8 mouse cellular contexts compared by ENCODE assay signal in the genomic region with DNA sequence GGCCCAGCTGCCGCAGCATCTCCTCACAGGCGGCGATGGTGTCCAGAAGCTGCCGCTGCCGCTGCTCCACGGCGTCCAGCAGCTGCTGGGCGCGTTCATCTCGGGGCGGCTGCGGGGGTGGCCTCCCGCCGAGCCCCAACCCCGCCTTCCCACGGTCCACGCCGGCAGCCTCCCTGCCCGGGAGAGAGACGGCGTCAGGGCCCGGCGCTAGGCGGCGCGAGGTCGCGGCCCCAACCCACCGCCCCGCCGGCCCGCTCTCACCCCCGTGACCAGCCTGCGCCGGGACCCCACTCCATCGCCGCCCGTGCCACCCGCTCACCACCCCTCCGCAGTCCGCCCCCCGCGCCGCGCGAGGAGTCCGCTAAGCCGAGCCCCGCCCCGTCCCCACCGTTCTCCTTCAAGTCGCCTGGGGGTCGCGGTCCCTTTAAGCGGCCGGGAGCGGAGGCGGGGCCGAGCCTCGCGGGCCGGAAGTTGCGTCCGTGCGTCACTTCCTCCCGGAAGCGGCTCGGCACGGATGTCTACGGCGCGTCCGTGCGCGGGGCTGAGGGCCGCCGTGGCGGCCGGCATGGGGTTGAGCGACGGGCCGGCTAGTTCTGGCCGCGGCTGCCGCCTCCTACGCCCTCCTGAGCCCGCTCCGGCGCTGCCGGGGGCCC. TPM values are rescaled to one million over a fixed set of nuclear protein-coding genes. Genes with fewer than 3 reads are reported as not detected.
DNase-seq lines count a peak whose midpoint lies in the region; ATAC-seq lines count a peak whose summit lies in the region.

TSS of gene Yrdc (plus strand) at position 419 of the 653 bp plus-strand sequence.

- WGBS in heart, embryonic 14.5 days = under 1% methylated on average over 44 of the region's 90 CpGs
- WGBS in liver, embryonic 13.5 days (ENCODE audit: insufficient replicate concordance) = under 1% methylated on average over 87 of the region's 90 CpGs
- WGBS in stomach, embryonic 16.5 days = under 1% methylated on average over 88 of the region's 90 CpGs

- peak; percentile 90 for ATAC-seq in heart, embryonic 14.5 days (ENCODE audit: insufficient number of reproducible peaks, insufficient read depth, low FRiP score, low read depth)
- ATAC-seq in liver, embryonic 13.5 days (ENCODE audit: low read depth) = peak; percentile 91
- ATAC-seq in stomach, embryonic 16.5 days (ENCODE audit: insufficient read depth, low FRiP score) = peak; percentile 94

- peak within 1 kb of the TSS; percentile 72 for H3K4me3 ChIP-seq in brown adipose tissue, adult 24 weeks (ENCODE audit: insufficient read depth, low read depth, low read length)
- peak within 1 kb of the TSS; percentile 88 to 92 for H3K4me3 ChIP-seq in heart, embryonic 14.5 days (ENCODE audit: control insufficient read depth in 1 of 2, insufficient read depth in 1 of 2, low read depth in 1 of 2, low read length in 2 of 2)
- H3K4me3 ChIP-seq in liver, embryonic 13.5 days (replicated peaks) = peak within 1 kb of the TSS; percentile 97
- peak within 1 kb of the TSS; percentile 91 for H3K4me3 ChIP-seq in stomach, embryonic 16.5 days (replicated peaks; ENCODE audit: low read length)

- H3K9me3 ChIP-seq in heart, embryonic 14.5 days (ENCODE audit: control insufficient read depth, low read length) = no peaks in the 10 kb centered on the region
- no peaks in the 10 kb centered on the region for H3K9me3 ChIP-seq in liver, embryonic 13.5 days (replicated peaks)
- no peaks in the 10 kb centered on the region for H3K9me3 ChIP-seq in stomach, embryonic 16.5 days (replicated peaks; ENCODE audit: control insufficient read depth, low read length)

- H3K4me1 ChIP-seq in brown adipose tissue, adult 24 weeks (ENCODE audit: control insufficient read depth, insufficient read depth, insufficient read length, low read length) = peaks cover 2% of the 10 kb centered on the region; the same call in 1 of the 2 replicates
- H3K4me1 ChIP-seq in heart, embryonic 14.5 days (ENCODE audit: control insufficient read depth in 2 of 2, insufficient read depth in 2 of 2, low read length in 2 of 2) = peaks cover 10 to 18% of the 10 kb centered on the region in 2 experiments
- peaks cover 46% of the 10 kb centered on the region for H3K4me1 ChIP-seq in liver, embryonic 13.5 days (replicated peaks)
- peaks cover 16% of the 10 kb centered on the region for H3K4me1 ChIP-seq in stomach, embryonic 16.5 days (ENCODE audit: control insufficient read depth, insufficient read depth, low read length)

- peak within 1 kb of the TSS; percentile 86 for H3K9ac ChIP-seq in heart, embryonic 14.5 days (ENCODE audit: low read length)
- peak within 1 kb of the TSS; percentile 92 for H3K9ac ChIP-seq in liver, embryonic 13.5 days
- peak within 1 kb of the TSS; percentile 93 for H3K9ac ChIP-seq in stomach, embryonic 16.5 days (ENCODE audit: low read length)

- H3K36me3 ChIP-seq in heart, embryonic 14.5 days (ENCODE audit: control insufficient read depth, insufficient read depth, low read length) = peaks cover 32% of the 10 kb centered on the region
- H3K36me3 ChIP-seq in liver, embryonic 13.5 days = peaks cover 38% of the 10 kb centered on the region
- H3K36me3 ChIP-seq in stomach, embryonic 16.5 days (ENCODE audit: control insufficient read depth, insufficient read depth, low read length) = peaks cover 9% of the 10 kb centered on the region; the same call in 1 of the 2 replicates

- DNase-seq in CD4-positive, CD25-positive, alpha-beta regulatory T cell, adult 2 months (ENCODE audit: low read depth, low spot score) = peak; percentile 96
- peak; percentile 63 for DNase-seq in fibroblast of lung, adult 2 months (ENCODE audit: low read depth)
- peak; percentile 97 for DNase-seq in kidney, postnatal 14 days
- DNase-seq in liver, embryonic 13.5 days = peak; percentile 88
- DNase-seq in neural tube, embryonic 10.5 days (ENCODE audit: extremely low spot score, low spot score) = peak; percentile 96

- no peaks in the 10 kb centered on the region for H3K27me3 ChIP-seq in heart, embryonic 14.5 days (ENCODE audit: control insufficient read depth, insufficient read depth, low read length)
- no peaks in the 10 kb centered on the region for H3K27me3 ChIP-seq in liver, embryonic 13.5 days
- no peaks in the 10 kb centered on the region for H3K27me3 ChIP-seq in stomach, embryonic 16.5 days (ENCODE audit: control insufficient read depth, insufficient read depth, low read length)

- H3K4me2 ChIP-seq in heart, embryonic 14.5 days (ENCODE audit: low read length) = peak within 1 kb of the TSS; percentile 89
- peak within 1 kb of the TSS; percentile 96 for H3K4me2 ChIP-seq in liver, embryonic 13.5 days
- H3K4me2 ChIP-seq in stomach, embryonic 16.5 days (ENCODE audit: low read depth, low read length) = peak within 1 kb of the TSS; percentile 77

- H3K27ac ChIP-seq in brown adipose tissue, adult 24 weeks (replicated peaks; ENCODE audit: low read depth, low read length) = peak within 1 kb of the TSS; percentile 60
- H3K27ac ChIP-seq in heart, embryonic 14.5 days (replicated peaks in 1 of 2; ENCODE audit: control insufficient read depth in 1 of 2, insufficient read depth in 1 of 2, low read depth in 2 of 2, low read length in 2 of 2) = peak within 1 kb of the TSS; percentile 73 to 90
- peak within 1 kb of the TSS; percentile 82 for H3K27ac ChIP-seq in liver, embryonic 13.5 days
- H3K27ac ChIP-seq in stomach, embryonic 16.5 days (ENCODE audit: low read length) = peak within 1 kb of the TSS; percentile 90

RNA-seq across cellular contexts. Expression of gene Yrdc, which starts in this region (rescaled TPM):
- polyA plus RNA-seq in brown adipose tissue, adult 24 weeks (2012; ENCODE audit: insufficient read depth, insufficient read length, missing spikeins) = 15.8 and 17.4 TPM in 2 replicates
- 23.1 and 28.1 TPM in 2 replicates for polyA plus RNA-seq in heart, embryonic 14.5 days (2014; fragmentation: Nextera tagmentation; extraction: Ambion mirVana)
- polyA plus RNA-seq in liver, embryonic 13.5 days (2015; fragmentation: Nextera tagmentation; extraction: Ambion mirVana) = 20.0 and 23.2 TPM in 2 replicates
- 20.0 and 22.3 TPM in 2 replicates for polyA plus RNA-seq in stomach, embryonic 16.5 days (2015; fragmentation: Nextera tagmentation; extraction: Ambion mirVana)

Comparison
In these comparisons a context has a peak if more than half of its experiments do, and no peak if none do; other contexts are left out.
1. Peak in every context shown above with its lines: DNase-seq, ATAC-seq, H3K4me3 ChIP-seq and H3K27ac ChIP-seq.